Mouse (Mus musculus) heart, postnatal 0 days (tissue): ENCODE results near the gene Add3. TPM values are rescaled to one million over a fixed set of nuclear protein-coding genes. Genes with fewer than 3 reads are reported as not detected.

Experiments
- ATAC-seq: fragments of 200-750 bp; cut with Nextera tagmentation; 2 replicates; pipeline ENCODE4 v1.8.0; 2017; ENCODE audit warnings: low read depth, moderate number of reproducible peaks, moderate library complexity; ENCODE audit not compliant: insufficient read depth
- DNase-seq: peaks from one replicate; pipeline ENCODE4 v3.0.0-alpha.2; 2016; ENCODE audit warnings: low spot score
- H3K27ac ChIP-seq: fragments of 300-500 bp; sonication (generic); 2 replicates; pipeline ENCODE4 v1.5.1; 2014; ENCODE audit warnings: low read depth, mild to moderate bottlenecking
- H3K27me3 ChIP-seq: fragments of 300-500 bp; sonication (generic); 2 replicates; pipeline ENCODE4 v1.6.1; 2014; ENCODE audit warnings: low read length, mixed read lengths; ENCODE audit not compliant: control insufficient read depth, insufficient read depth
- H3K36me3 ChIP-seq: fragments of 300-500 bp; sonication (generic); replicated peaks from 2 replicates; pipeline ENCODE4 v1.6.1; 2014; ENCODE audit warnings: low read length, mixed read lengths; ENCODE audit not compliant: control insufficient read depth, insufficient read depth
- H3K4me1 ChIP-seq: fragments of 300-500 bp; sonication (generic); 2 replicates; pipeline ENCODE4 v1.6.1; 2014; ENCODE audit warnings: antibody characterized with exemption; ENCODE audit not compliant: control insufficient read depth, insufficient read depth
- H3K4me2 ChIP-seq: fragments of 300-500 bp; sonication (generic); 2 replicates; pipeline ENCODE4 v1.6.1; 2014; ENCODE audit warnings: low read depth, mild to moderate bottlenecking, low read length, moderate library complexity
- H3K4me3 ChIP-seq: fragments of 300-500 bp; sonication (generic); 2 replicates; pipeline ENCODE4 v1.5.1; 2014; ENCODE audit warnings: low read depth, low read length
- H3K9ac ChIP-seq: fragments of 300-500 bp; sonication (generic); replicated peaks from 2 replicates; pipeline ENCODE4 v1.6.1; 2014; ENCODE audit warnings: low read depth, low read length, mixed read lengths
- H3K9me3 ChIP-seq: fragments of 300-500 bp; sonication (generic); replicated peaks from 2 replicates; pipeline ENCODE4 v1.6.1; 2016; ENCODE audit warnings: low read length; ENCODE audit not compliant: control insufficient read depth
- CTCF ChIP-seq: IDR thresholded peaks from 2 replicates; pipeline ENCODE4 v1.5.1; 2016; ENCODE audit warnings: antibody characterized with exemption, control low read depth, low read depth
- EP300 ChIP-seq: IDR thresholded peaks from 2 replicates; pipeline ENCODE4 v1.6.1; 2016; ENCODE audit warnings: antibody characterized with exemption, low read depth
- WGBS: fragments of 180-500 bp; shearing (Covaris S2); extraction: QIAGEN DNeasy Blood & Tissue Kit; methylation state at CpG from one replicate; pipeline ENCODE4 v1.1.7; 2014; 5-methylcytosine and 5-hydroxymethylcytosine counted together
- polyA plus RNA-seq: library from polyadenylated mRNA; unstranded; fragments of >200 nt; fragmentation: Nextera tagmentation; extraction: Ambion mirVana; gene quantifications from 2 replicates; pipeline ENCODE4 v1.2.1, GENCODE M21; 2015
- total RNA-seq: library from RNA; depleted of rRNA; stranded (reverse); fragments of >200 nt; gene quantifications from 2 replicates; pipeline ENCODE4 v1.2.3, GENCODE M21; 2014; ENCODE audit warnings: low replicate concordance

The Add3 gene
- total and polyA plus RNA-seq, 2 experiments from 2014 or later, result 62.1 to 82.9 TPM

DNA sequence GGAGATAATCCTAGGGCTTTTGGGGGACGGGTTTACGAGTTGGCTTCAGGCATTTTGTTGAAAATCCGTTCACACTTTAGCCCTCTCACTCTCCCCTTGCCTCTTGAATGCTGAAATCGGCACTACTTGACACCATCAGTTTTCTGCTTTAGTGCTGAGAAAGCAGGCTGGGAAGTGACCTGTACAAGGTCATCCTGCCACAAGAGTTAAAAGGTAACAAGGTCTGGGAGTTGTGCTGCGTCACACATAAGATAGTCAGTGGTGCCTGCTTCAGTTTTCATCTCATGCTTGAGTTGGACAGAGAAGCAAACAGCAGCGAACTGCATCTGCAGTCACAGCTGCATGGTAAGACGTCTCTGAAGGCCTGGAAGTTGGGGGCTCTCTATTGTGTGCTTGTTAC, 57.5 kb downstream of the Add3 start:
- Histone ChIP-seq H3K27ac (peak overlapping the region; percentile 74), H3K4me3 (no peak overlapping the region), H3K4me2 (no peak overlapping the region), H3K27me3 (no peaks in the 10 kb centered on the region), H3K9me3 (no peaks in the 10 kb centered on the region), H3K4me1 (peaks cover 46% of the 10 kb centered on the region), H3K9ac (no peak overlapping the region), H3K36me3 (peaks cover 9% of the 10 kb centered on the region; the same call in 1 of the 2 replicates)
- DNase-seq, result no peak
- TF ChIP-seq EP300 (no peak), CTCF (no peak)
- ATAC-seq, result no peak
- 46% methylated on average over 7 of the region's 7 CpGs for WGBS

DNA sequence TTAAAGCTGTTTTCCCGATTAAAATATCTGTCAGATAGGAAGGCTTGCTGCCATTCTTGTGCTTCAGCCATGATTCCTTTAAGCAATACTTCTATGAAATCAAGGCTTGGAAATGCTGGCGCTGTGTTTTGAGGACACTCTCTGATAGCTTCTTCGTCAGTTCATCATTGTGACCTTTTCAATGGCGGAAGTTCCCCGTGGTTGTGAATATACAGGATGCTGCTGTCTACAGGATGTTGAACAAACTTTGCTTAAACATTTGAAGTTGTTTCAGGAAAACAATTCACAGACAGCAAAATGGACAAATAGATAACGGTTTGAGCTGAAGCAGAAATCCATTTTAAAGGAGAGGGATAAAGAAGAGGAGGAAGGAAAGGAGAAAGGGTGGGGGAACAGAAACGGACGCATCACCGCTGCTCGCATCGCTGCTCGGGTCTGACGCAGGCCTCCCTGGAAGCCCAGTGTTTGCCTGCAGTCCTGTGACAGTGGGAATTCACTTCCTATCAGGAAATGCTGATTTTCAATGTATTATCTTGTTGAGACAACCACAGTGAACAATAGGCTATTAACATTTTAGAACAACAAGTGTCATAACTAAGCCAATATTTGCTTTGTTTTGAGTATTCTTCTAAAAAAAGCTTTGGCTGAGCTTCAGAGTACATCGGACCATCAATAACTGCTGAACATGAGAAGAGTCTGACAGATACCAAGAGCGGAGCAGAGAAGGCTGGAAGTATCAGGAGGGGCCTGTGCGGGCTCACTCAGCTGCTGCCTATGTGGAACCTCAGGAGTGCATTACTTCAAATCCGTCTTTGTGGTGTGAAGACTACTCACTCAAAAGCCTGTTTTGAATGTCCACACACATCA, 58.7 kb downstream of the Add3 start:
- ATAC-seq, result 0 out of 2 replicates have a peak, but pooled peaks have one; percentile 32
- 53% methylated on average over 17 of the region's 17 CpGs for WGBS
- H3K4me1 ChIP-seq, result peaks cover 37% of the 10 kb centered on the region

DNA sequence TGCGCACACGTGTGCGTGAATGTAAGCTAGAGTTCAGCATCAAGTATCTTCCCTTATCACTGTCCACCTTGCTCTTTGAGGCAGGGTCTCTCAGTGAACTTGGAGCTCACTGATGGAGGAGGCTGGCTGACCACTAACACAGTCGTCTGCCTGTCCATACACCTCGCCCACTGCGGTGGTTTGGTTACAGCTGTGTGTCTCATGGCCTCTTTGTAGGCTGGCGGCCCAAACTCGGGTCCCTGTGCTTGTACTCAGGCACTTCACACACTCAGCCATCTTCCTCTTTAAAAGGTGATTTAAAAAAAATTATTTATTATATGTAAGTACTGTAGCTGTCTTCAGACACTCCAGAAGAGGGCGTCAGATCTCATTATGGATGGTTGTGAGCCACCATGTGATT, 59.5 kb downstream of the Add3 start:
- peaks cover 30% of the 10 kb centered on the region for H3K4me1 ChIP-seq
- no peak for ATAC-seq

More for the DNA sequence above, 58.7 kb downstream of the Add3 start:
- no peaks in the 10 kb centered on the region for H3K27me3 ChIP-seq
- no peaks in the 10 kb centered on the region for H3K9me3 ChIP-seq
- peak overlapping the region; percentile 74 for H3K27ac ChIP-seq
- H3K36me3 ChIP-seq, result peaks cover 9% of the 10 kb centered on the region; the same call in 1 of the 2 replicates
- H3K9ac ChIP-seq, result no peak overlapping the region
- H3K4me2 ChIP-seq, result peak overlapping the region; percentile 31; the same call in 1 of the 2 replicates
- no peak for DNase-seq
- H3K4me3 ChIP-seq, result no peak overlapping the region
- TF ChIP-seq EP300 (0 out of 2 replicates have a peak, but pooled peaks have one; percentile 40), CTCF (no peak)

DNA sequence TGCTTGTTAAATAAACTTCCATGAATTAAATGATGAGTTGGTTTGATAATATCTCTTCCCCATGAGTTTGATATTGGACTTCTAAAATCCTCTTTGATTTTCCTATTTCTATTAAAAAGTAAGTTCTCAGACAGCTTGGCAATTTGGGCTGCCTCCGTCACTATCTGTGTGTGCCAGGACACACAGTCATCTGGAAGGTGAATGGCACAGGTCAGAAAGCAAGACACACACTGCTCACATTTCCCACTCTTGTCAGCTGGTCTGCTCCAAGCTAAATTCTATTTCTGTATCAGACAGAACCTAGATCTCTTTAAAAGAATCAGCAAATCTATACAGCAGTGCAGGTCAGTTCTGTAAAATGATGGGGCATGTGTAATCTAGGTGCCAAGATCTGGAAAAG, 61.9 kb downstream of the Add3 start:
- 60% methylated on average over 1 of the region's 1 CpGs for WGBS
- H3K4me3 ChIP-seq, result no peak overlapping the region
- TF ChIP-seq CTCF (no peak), EP300 (no peak)
- no peak for DNase-seq
- H3K36me3 ChIP-seq, result peaks cover 9% of the 10 kb centered on the region; the same call in 1 of the 2 replicates
- no peak overlapping the region for H3K4me2 ChIP-seq
- peaks cover 15% of the 10 kb centered on the region for H3K4me1 ChIP-seq
- no peaks in the 10 kb centered on the region for H3K9me3 ChIP-seq
- ATAC-seq, result no peak
- no peaks in the 10 kb centered on the region for H3K27me3 ChIP-seq
- no peak overlapping the region for H3K9ac ChIP-seq
- no peak overlapping the region for H3K27ac ChIP-seq

More for the DNA sequence above, 59.5 kb downstream of the Add3 start:
- Histone ChIP-seq H3K4me3 (no peak overlapping the region), H3K9me3 (no peaks in the 10 kb centered on the region), H3K9ac (no peak overlapping the region), H3K36me3 (peaks cover 9% of the 10 kb centered on the region; the same call in 1 of the 2 replicates), H3K27me3 (no peaks in the 10 kb centered on the region), H3K27ac (peak overlapping the region; percentile 74), H3K4me2 (no peak overlapping the region)
- DNase-seq, result no peak
- 90% methylated on average over 9 of the region's 9 CpGs for WGBS
- TF ChIP-seq EP300 (no peak), CTCF (no peak)

DNA sequence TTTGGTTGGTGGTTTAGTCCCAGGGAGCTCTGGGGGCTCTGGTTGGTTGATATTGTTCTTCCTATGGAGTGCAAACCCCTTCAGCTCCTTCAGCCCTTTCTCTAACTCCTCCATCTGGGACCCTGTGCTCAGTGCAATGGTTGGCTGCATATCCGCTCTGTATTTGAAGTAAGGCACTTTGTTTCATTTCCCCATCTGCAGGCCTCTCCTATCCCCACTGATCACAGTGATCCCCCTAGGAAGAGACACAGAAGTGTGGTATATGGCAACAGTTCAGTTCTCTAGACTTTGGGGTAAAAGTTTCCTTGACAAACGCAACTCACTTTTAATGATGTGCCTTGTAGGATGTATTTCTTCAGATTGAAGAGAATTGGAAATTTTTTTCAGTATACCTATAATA, 66.7 kb downstream of the Add3 start:
- Histone ChIP-seq H3K9me3 (no peaks in the 10 kb centered on the region), H3K9ac (no peak overlapping the region), H3K4me3 (no peak overlapping the region), H3K27me3 (no peaks in the 10 kb centered on the region), H3K4me2 (no peak overlapping the region), H3K36me3 (no peaks in the 10 kb centered on the region), H3K4me1 (peaks cover 12% of the 10 kb centered on the region), H3K27ac (no peak overlapping the region)
- DNase-seq (no peak), ATAC-seq (no peak)
- TF ChIP-seq CTCF, result no peak
- TF ChIP-seq EP300, result no peak
- WGBS, result 90% methylated on average over 2 of the region's 2 CpGs
